Mouse (Mus musculus) ES-Bruce4 (cell line): ENCODE results near the gene Pde3b.

Experiments
- CTCF ChIP-seq: IDR thresholded peaks from one replicate; pipeline ENCODE4 v1.8.1; 2011; ENCODE audit warnings: low read depth, low read length
- POLR2A ChIP-seq: IDR thresholded peaks from one replicate; pipeline ENCODE4 v1.8.1; 2011; ENCODE audit warnings: low read length; ENCODE audit not compliant: insufficient read depth

DNA sequence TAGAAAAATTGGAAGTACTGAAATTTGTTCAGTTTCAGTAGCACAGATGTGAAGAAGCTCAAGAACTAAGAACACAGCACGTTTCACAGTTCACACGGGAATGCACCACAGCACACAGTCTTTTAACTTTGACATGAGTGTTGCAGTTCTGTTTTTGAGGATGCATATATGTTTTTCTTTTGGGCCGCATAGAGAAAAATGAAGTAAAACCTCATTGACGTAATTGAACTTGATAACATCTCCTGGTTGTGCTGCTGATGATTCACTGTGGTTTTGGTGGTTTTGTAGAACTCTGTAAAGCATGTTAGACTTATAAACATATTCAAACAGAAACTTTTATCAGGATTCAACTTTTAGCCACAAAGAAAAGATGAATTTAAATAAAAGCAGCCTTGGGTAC is 64.7 kb downstream of the Pde3b start:
- no peak for TF ChIP-seq POLR2A
- no peak for TF ChIP-seq CTCF
